Mouse (Mus musculus): Measurements from ENCODE around the gene Hoxc8.

The Hoxc8 gene

GRCm38 (mm10) chr15:102981379-102982288, 8.8 kb upstream of the Hoxc8 start:
- peak; percentile 87 for DNase-seq (ENCODE audit: low spot score)

GRCm38 (mm10) chr15:102983716-102984115, 6.7 kb upstream of the Hoxc8 start:
- no peak for DNase-seq (ENCODE audit: low spot score)

- no peak for DNase-seq (ENCODE audit: low spot score)
Measured at GRCm38 (mm10) chr15:102984521-102984920, 5.9 kb upstream of the Hoxc8 start.

- no peak for DNase-seq (ENCODE audit: low spot score)
Measured at GRCm38 (mm10) chr15:102984925-102985324, 5.5 kb upstream of the Hoxc8 start.

GRCm38 (mm10) chr15:102987124-102987833, 3.1 kb upstream of the Hoxc8 start:
- peak; percentile 99 for DNase-seq (ENCODE audit: low spot score)

- DNase-seq (ENCODE audit: low spot score), result no peak
Measured at GRCm38 (mm10) chr15:102988078-102988477, 2.3 kb upstream of the Hoxc8 start.

GRCm38 (mm10) chr15:102991782-102992181, 1.4 kb downstream of the Hoxc8 start:
- DNase-seq (ENCODE audit: low spot score), result no peak

- DNase-seq (ENCODE audit: low spot score), result no peak
Measured at GRCm38 (mm10) chr15:102992206-102992605, 1.8 kb downstream of the Hoxc8 start.

- no peak for DNase-seq (ENCODE audit: low spot score)
Measured at GRCm38 (mm10) chr15:102992863-102993262, 2.5 kb downstream of the Hoxc8 start.

GRCm38 (mm10) chr15:102996548-102996947, 6.1 kb downstream of the Hoxc8 start:
- no peak for DNase-seq (ENCODE audit: low spot score)

GRCm38 (mm10) chr15:102997431-102997830, 7.0 kb downstream of the Hoxc8 start:
- DNase-seq (ENCODE audit: low spot score), result no peak

- peak; percentile 83 for DNase-seq (ENCODE audit: low spot score)
Measured at GRCm38 (mm10) chr15:102997939-102998355, 7.5 kb downstream of the Hoxc8 start, which contains the start of gene Hoxc6. Hoxc6 (plus strand) TSS chr15:102998257.

GRCm38 (mm10) chr15:102998608-102999182, 8.3 kb downstream of the Hoxc8 start:
- DNase-seq (ENCODE audit: low spot score), result no peak

GRCm38 (mm10) chr15:102999183-102999831, 8.9 kb downstream of the Hoxc8 start:
- DNase-seq (ENCODE audit: low spot score), result peak; percentile 86

- no peak for DNase-seq (ENCODE audit: low spot score)
Measured at GRCm38 (mm10) chr15:102999955-103000354, 9.5 kb downstream of the Hoxc8 start.

GRCm38 (mm10) chr15:103000501-103000901, 10.1 kb downstream of the Hoxc8 start:
- DNase-seq (ENCODE audit: low spot score), result no peak

- no peak for DNase-seq (ENCODE audit: low spot score)
Measured at GRCm38 (mm10) chr15:103001370-103001769, 11.0 kb downstream of the Hoxc8 start.

GRCm38 (mm10) chr15:103002156-103002555, 11.7 kb downstream of the Hoxc8 start:
- no peak for DNase-seq (ENCODE audit: low spot score)

- no peak for DNase-seq (ENCODE audit: low spot score)
Measured at GRCm38 (mm10) chr15:103002821-103003448, 12.5 kb downstream of the Hoxc8 start.

GRCm38 (mm10) chr15:103005308-103005707, 14.9 kb downstream of the Hoxc8 start:
- no peak for DNase-seq (ENCODE audit: low spot score)

GRCm38 (mm10) chr15:103005797-103006196, 15.4 kb downstream of the Hoxc8 start:
- DNase-seq (ENCODE audit: low spot score), result no peak

GRCm38 (mm10) chr15:103006326-103006725, 15.9 kb downstream of the Hoxc8 start:
- DNase-seq (ENCODE audit: low spot score), result no peak
